Mouse (Mus musculus) layer of hippocampus, postnatal 25 days (tissue): ENCODE measurements around the gene Susd3. TPM values are rescaled to one million over a fixed set of nuclear protein-coding genes. Genes with fewer than 3 reads are reported as not detected.
A peak's percentile ranks its signal among the peaks of the same experiment; 100 is the strongest.

Experiments used
- DNase-seq, 2 experiments: peaks; one replicate each; pipeline ENCODE4 v3.0.0; 2022; ENCODE audit warnings: mixed read lengths in 2 of 2, low spot score in 1 of 2; ENCODE audit errors: extremely low spot score in 1 of 2
- total RNA-seq, 2 experiments: library from RNA; stranded (reverse); gene quantifications; 2 replicates each; pipeline ENCODE4 v1.2.3; 2021

The Susd3 gene
- total RNA-seq, 2 experiments from 2014 or later, result 2.5 to 3.1 TPM

- DNase-seq, result no peak
These were observed 60.1 kb downstream of the Susd3 start for GRCm38 (mm10) chr13:49188219-49188965.

GRCm38 (mm10) chr13:49187288-49188218, 61.0 kb downstream of the Susd3 start, which contains the start of gene Ninj1:
Ninj1 (plus strand) TSS chr13:49187485.
- peak; percentile 58 to 63 for DNase-seq

GRCm38 (mm10) chr13:49186798-49187287, 61.7 kb downstream of the Susd3 start:
- DNase-seq, result no peak

- DNase-seq, result no peak
These were observed 64.9 kb downstream of the Susd3 start for GRCm38 (mm10) chr13:49183646-49184045.

- DNase-seq, result no peak
These were observed 65.3 kb downstream of the Susd3 start for GRCm38 (mm10) chr13:49183161-49183560.

- DNase-seq, result no peak
These were observed 67.0 kb downstream of the Susd3 start for GRCm38 (mm10) chr13:49181411-49181984.

GRCm38 (mm10) chr13:49180691-49181090, 67.8 kb downstream of the Susd3 start:
- no peak for DNase-seq

Other genes starting within 250 kb of the Susd3 start
- gene Wnk2, start 100.7 kb downstream of the Susd3 start, total RNA-seq, result 10 to 100 TPM; 88.2 to 98.9 TPM
- gene Ninj1, start 61.2 kb downstream of the Susd3 start, total RNA-seq, result 10 to 100 TPM; 23.6 to 25.1 TPM
- gene Card19, start 32.7 kb downstream of the Susd3 start, total RNA-seq, result 10 to 100 TPM; 14.7 to 16.2 TPM
- gene Fgd3, start 71.6 kb upstream of the Susd3 start, total RNA-seq, result 1 to 10 TPM; 6.2 to 7.7 TPM
- gene Bicd2, start 92.9 kb upstream of the Susd3 start, total RNA-seq, result 10 to 100 TPM; 47.1 to 53.5 TPM
- gene Ippk, start 172.5 kb upstream of the Susd3 start, total RNA-seq, result 10 to 100 TPM; 29.8 to 31.1 TPM
- 1 to 10 TPM in 1 of 2 experiments, under 1 TPM in 1; 0.85 to 1.9 TPM for gene Tes3-ps, start 244.6 kb upstream of the Susd3 start, total RNA-seq